Mouse (Mus musculus): ENCODE measurements around the gene Nr2f2.

- no peak for TF ChIP-seq CTCF (IDR thresholded peaks at IDR 0.05; ENCODE audit: borderline replicate concordance, insufficient read depth, low read depth, low read length)
- no peak for TF ChIP-seq POLR2A (IDR thresholded peaks at IDR 0.05; ENCODE audit: borderline replicate concordance, insufficient read depth, low read length)
Observed at GRCm38 (mm10) chr7:70358020-70358847, 8.3 kb downstream of the Nr2f2 start.
